Mouse (Mus musculus) spleen, adult 2 months (tissue): ENCODE data around the gene Runx1.

Experiments
- CTCF ChIP-seq: fragments of 200-500 bp; IDR thresholded peaks from 2 replicates; pipeline ENCODE4 v1.5.1; 2011; ENCODE audit warnings: mild to moderate bottlenecking, inconsistent platforms; ENCODE audit not compliant: insufficient read depth, insufficient read length, insufficient replicate concordance; ENCODE audit errors: extremely low read depth
- POLR2A ChIP-seq: fragments of 200-500 bp; IDR thresholded peaks from 2 replicates; pipeline ENCODE4 v1.6.1; 2011; ENCODE audit warnings: low read depth, low read length, inconsistent platforms

DNA sequence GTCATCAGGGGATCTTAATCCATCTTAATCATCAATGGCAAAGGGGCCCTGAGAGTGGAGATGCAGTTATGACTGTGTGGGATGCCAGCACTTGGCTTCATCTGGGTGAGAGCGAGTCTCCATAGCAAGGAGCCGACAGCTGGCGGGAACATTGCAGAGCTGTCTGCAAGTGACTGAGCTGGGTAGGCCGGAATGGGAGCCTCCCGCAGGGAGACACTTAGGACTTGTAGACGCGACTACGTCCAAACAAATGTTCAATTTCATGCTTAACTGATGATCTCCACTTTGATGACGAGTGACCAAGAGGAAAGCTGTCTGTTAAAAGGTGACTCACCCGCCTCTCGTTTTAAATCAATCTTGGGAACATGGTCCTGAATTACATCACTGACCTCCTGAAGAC is 37.5 kb downstream of the Runx1 start:
- TF ChIP-seq POLR2A (no peak), CTCF (no peak)
